Mouse (Mus musculus) yolk sac, embryonic 10.5 days (tissue): ENCODE results near the gene Inpp5b.
"Not testable (repeated sequence)": the region's sequence is repeated elsewhere in the genome, so short reads cannot be mapped to it uniquely, and the experiment has no call there.

Source experiments
- DNase-seq: peaks from one replicate; pipeline ENCODE4 v3.0.0-alpha.2; 2017; ENCODE audit warnings: low spot score

Inpp5b gene

DNA sequence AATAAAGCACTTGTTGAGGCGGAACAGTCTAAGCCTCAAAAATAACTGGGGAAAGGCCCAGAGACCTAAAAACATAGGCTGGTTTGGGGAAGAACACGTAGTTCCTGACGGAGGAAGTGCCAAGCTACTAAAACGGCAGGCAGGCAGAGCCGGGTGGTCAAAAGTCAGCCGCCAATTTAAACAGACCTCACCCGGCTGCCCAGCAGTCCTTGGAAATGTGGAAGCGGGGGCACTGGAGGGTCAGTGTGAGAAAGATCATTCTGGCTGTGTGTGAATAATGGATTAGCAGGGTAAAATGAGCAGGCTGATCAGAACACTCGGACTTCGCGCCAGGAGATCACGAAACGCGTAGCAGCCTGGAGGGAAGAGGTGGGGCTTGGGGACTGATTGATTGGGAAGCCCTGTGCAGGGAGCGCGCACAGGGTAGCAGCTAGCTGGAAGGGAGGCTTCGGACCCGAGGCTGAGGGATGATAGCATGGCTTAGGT is 31.6 kb upstream of the Inpp5b start:
- peak; percentile 67 for DNase-seq

DNA sequence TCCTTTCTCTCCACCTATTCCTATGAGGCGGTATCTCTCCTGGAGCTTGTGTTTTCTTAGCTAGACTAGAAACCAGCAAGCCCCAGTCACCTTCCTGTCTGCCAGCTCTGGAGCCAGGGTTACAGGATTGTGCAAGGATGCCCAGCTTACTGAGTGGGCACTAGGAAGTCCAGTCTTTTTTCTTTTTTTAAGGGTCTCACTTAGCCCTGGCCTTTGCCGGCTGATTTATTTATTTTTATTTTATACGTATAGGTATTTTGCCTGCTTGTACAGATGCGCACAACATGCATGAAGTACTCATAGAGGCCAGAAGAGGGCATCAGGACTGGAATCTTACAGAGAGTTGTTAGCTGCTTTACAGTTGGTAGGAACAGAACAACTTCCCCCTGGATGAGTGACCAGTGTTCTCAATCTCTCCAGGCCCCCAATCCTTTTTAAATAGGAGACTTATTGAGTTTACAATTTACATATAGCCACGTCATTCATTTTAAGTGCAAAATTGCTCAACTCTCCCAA is 30.8 kb upstream of the Inpp5b start:
- DNase-seq = peak; percentile 54

DNA sequence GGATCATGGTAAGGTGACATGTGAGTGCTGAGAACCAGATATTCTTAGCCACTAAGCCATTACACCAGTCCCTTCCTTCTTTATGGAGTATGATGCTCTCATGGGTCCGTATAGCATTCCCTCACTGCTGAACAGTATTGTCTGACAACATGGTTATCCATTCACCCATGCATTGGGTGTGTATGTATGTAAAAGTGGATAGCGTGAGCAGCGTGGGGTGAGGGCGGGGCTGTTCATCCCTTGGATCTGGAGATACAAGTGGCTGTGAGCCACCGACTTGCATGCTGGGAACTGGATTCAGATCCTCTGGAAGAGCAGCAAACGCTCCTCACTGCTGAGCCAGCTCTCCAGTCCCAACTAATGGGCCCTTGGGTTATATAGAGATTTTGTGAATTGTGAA is 29.0 kb upstream of the Inpp5b start:
- no peak for DNase-seq

DNA sequence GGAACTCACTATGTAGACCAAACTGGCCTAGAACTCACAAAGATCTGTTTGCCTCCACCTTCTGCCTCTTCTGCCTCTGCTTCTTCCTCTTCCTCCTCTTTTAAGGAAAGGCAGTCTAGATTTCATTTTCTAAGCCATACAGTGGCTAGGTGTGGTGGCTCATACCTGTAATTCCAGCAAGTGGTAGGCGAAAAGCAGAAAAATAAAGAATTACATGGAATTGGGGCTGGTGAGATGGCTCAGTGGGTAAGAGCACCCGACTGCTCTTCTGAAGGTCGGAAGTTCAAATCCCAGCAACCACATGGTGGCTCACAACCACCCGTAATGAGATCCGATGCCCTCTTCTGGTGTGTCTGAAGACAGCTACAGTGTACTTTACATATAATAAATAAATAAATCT is 27.8 kb upstream of the Inpp5b start:
- not testable (repeated sequence) for DNase-seq

DNA sequence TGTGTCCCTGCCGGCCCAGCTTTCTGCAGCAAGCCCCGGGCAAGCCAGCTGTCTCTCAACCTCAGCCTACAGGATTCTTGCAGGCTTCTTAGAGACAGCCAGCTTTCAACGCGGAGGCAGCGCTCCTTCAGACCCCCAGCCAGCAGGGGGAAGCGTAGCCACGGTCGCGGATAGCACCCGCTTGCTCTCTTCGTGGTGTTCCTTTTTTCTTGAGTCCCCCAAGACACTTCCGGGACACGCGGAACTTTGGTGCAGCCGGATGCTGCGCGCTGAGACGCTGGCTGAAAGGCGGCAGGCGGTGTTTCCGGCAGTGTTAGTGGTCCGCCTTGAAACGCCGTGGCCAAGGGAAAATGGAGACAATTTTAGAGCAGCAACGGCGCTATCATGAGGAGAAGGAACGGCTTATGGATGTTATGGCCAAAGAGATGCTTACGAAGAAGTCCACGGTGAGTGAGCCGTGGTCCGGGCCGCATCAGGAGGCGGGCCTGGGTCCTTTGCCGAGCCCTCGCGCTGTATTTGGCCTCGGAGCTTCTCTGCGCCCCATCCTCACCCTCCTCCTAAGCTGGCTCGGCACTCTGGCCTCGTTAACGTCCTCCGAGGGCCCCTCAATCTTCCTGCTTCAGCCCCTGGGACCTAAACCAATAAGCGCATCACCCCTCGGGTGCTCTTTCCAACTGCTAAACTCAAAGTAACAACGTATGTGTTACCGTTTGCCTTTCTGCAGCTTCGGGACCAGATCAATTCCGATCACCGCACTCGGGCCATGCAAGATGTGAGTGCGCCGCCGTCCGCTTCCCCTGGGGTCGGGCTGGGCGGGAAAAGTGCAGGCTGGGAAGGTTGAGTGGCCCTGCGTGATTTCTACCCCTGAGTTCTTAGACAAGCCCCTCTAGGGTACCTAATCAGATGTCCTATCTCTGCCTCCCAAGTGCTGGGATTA is 26.8 kb upstream of the Inpp5b start, which contains the start of gene Sf3a3:
Gene Sf3a3, plus strand, starts transcription at position 232 of the 937 bp plus-strand sequence.
- peak; percentile 93 for DNase-seq

DNA sequence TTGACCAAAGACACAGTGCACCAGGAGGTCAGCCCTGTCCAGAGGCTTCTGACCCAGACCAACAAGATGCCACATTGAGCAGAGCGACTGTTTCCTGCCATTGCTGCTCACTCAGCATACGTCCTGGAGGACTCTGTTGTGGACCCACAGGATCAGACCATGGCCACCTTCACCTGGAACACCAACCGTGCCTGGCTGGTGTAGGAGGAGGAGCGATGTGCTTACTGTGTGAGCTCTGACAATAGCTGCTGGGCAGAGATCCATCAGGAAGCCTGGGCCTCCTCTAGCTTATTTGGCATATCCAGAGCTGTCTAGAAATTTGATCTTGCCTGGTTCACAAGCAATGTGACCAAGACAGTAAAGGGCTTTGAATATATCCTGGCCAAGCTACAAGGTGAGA is 22.5 kb upstream of the Inpp5b start:
- DNase-seq = no peak

DNA sequence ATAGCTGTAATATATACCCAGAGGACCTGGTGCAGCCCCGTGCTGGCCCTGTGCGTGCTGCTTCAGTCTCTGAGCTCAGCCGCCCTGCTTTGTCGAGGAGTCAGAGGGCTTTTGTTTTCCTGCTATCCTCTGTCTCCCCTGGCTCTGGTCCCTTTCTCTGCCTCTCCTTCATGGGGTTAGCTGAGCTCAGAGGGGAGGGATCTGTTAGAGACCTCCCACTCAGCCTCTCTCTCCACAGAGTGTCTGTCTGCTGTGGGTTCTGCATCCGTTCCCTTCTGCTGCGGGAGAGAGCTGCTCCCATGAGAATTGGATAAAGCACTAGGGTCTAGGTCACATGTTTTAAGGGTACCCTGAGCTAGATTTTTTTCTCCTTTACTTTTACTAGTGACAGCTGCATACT is 15.5 kb upstream of the Inpp5b start:
- no peak for DNase-seq

DNA sequence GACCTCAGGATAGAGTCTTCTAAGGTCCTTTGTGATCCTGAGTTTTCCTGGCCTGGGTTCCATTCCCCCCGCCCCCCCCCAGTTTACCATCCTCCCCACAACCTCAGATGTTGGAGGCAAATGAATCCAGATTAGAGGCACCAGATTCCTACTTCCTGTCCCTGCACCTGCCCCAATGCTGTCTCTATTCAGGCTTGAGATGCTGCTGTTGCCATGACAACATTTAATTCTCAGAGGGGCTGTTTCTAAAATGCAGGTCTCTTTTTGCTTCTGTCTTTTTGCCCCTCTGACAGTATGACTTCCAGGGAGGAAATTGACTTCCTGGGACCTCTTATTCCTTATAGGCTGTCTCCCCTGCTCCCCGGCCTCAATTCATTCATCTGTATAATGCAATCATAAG is 4.7 kb upstream of the Inpp5b start:
- no peak for DNase-seq

DNA sequence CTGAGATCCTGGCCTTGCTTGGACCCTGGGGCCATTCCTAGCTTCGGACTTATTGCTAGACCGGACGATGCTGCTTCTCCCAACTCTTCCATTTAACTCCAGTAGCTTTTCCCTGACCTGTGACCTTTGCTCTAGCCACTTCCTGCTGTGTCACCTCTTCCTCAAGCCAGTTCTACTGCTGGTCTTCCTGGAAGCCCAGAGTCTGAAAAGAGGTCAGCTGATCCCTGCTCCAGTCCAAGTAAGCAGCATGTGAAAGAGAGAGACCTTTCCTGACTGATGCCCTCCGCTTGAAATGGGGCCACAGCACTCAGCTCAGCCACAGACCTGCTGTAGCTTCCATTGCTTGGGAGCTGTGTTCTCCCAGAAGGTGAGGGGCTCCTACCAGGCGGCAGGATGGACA is 4.2 kb upstream of the Inpp5b start:
- DNase-seq = peak; percentile 72

DNA sequence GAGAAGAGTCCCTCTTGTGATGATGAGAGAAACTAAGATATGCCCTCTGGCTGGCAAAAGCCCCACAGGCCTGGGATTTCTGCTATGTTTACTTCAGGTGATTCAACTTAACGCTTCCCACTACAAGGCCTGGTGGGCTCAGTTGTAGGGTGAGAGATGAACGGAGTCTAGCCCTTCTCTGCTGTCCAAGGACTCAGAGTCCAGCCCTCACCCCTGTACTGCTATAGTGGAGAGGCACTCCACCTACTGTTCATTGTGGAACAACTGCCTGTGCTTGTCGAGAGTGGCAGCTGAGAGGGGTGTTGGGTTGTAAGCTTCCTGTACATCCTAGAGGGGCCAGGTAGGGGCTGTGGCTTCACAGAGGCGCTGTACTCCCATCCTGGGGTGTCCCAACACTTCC is 3.6 kb upstream of the Inpp5b start:
- no peak for DNase-seq

DNA sequence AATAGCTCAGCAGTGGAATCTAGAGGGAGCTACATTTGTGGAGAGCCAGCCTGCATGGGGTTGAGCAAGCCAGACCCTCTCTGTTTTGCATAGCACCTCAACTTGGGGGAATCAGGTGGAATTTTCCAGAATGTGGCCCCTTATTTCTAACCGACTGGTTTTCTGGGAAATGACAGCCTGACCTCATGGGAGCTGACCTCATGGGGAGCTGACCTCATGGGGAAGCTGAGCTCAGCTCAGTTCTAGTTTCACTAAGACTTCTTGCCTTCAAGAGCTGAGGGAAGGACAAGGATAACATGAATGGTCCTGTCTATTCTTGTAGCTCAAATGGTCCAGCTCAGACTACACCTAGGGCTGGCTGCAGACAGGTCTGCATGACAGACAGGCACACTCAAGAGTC is 2.9 kb upstream of the Inpp5b start:
- no peak for DNase-seq

DNA sequence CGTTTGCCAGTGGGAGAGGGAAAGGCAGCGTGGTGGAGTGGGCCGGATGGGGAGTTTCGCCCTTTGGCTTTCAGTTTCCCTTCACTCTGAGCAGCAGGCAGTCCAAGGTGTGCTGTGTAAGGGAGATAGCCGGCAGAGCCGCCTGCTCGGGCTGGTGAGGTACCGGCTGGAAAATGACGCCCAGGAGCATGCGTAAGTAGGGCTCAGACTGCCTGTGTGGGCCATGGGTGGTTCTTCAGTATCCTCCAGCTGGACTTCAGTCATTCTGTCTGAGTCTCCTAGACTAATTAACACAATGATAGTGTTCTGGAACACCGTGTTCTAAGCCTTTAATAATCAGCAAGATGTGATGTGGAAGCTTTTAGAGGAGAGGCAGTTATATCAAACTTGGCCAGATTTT is 1.2 kb downstream of the Inpp5b start:
- no peak for DNase-seq

DNA sequence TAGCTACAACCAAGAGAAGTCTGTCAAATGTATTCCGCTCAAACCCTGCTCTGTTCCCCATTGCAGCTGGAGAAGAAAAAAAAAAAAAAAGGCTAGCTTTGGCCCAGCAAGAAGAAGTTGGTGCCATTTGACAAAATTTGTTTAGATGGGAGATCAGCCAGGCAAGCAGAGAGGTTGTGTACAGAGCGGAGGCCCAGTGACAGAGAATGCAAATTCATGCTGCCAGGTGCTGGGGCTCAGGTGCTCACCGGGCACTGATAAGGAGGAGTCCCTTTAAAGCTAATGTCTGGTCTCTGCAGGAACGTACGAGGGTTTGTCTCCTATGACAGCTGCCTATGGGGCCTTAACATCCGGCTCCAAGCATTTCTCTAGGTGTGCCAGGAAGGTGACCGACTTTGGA is 4.9 kb downstream of the Inpp5b start:
- no peak for DNase-seq

DNA sequence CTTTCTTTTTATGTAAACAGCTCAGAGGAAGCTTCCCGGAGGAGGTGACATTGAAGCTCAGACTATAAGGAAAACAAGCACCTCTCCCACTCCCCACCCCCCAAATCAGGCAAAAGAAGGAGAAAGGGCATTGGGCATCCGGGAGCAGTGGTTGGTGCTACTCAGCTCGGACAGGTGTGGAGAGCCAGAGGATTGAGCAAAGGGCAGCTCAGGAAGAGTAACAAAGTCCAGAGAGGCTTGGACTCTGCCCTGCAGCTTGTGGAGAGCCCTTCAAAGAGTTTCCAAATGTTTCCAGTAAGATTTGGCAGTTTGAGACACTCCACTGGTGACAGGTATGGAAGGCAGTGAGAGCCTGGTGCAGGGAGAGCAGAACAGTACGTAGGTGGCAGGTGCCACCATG is 6.2 kb downstream of the Inpp5b start:
- DNase-seq = peak; percentile 80

DNA sequence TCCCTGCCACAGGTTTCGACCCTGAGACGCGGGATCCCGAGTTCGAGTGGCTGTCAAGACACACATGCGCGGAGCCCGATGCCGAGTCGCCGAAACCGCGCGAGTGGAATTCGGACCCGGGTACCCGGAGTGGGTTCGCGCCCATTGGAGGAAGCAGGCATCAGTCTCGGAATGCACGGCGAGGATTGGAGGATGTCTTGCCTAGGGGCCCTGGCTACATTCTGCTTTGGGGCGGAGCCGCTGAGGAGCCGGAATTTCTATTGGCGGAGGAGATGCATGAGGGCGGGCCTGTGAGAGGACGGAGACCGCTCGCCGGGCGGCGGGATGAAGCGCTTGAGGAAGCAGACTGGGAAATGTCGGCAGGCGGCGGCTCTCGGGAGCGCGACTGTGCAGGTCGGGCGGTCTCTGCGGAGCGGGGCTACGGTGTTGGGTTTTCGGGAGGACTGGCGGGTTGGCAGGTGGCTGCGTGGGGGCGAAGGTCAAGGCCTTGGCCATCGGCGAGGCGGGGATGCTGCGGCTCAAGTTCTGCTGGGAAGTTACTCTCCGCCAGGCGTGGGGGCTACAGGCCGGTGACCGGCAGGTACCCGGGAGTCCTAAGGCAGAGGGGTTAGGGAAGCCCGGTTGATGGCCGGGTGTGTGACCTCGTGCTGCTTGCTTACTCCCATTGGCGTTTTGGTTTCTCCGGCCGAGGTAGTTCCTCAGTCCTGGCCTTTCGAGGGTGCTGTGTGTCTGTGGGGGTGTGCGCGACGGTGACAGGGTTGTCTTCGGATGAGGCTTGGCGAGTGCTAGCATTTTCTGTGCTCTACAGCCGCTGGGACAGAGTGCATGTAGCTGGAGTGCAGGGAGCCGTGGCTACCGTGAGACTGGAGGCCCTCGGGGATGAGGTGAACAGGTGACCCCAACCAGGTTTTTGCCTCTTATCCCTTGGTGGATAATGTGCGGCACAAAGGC is 9.9 kb downstream of the Inpp5b start:
- peak; percentile 98 for DNase-seq

DNA sequence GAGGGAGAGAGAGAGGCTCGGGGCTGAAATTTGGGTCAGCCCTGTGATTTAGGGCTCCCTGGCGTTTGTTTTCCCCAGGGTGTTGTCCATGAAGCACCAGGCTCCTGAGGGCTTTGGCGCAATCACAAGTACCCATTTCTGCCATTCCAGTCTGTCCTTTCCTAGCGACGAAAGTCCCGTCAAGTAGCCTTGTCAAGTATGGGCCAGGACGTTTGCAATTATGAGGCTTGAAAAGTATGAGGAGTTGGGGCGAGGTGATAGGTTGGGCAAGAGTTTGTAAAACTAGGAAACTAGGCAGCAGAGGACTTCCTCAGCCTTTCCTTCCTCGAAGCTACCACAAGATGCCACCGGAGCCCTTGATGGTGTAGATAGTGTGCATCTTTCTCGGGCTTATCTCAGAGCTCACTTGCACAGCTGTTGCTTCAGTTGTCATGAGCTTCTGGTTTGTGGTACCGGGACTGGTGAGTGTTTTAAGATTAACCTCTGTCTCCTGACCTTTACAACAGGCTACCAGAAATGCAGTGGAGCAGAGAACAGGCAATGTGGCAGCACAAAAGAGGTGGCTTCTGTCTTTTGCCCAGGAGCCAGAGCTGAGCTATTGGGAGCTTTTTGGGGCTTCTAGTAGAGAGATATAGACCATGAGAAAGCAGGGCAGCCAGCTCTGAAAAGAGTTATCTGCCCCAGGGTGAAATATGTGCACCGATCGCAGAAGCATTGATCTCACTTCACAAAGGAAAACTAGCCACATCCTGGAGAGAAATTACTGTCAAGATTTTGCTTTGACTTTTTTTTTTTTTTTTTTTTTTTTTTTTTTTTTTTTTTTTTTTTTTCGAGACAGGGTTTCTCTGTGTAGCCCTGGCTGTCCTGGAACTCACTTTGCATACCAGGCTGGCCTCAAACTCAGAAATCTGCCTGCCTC is 10.9 kb downstream of the Inpp5b start:
- DNase-seq = peak; percentile 26

DNA sequence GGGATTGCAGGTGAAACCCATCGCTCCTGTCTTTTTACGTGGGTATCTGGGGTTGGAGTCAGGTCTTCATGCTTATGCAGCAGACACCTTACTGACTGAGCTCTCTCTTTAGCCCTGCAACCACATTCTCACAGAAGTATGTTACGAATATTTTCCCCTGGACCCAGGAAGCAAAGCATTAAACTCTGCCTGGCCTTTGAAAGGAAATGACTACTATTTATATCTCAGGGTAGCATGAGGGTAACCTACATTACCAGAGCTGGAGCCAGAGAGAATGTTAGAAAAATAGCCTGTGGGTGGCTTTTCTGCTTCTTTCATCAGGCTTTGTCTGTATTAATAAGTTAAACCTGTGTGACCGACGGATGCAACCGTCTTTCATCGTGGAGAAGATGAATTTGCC is 13.9 kb downstream of the Inpp5b start:
- DNase-seq = no peak

DNA sequence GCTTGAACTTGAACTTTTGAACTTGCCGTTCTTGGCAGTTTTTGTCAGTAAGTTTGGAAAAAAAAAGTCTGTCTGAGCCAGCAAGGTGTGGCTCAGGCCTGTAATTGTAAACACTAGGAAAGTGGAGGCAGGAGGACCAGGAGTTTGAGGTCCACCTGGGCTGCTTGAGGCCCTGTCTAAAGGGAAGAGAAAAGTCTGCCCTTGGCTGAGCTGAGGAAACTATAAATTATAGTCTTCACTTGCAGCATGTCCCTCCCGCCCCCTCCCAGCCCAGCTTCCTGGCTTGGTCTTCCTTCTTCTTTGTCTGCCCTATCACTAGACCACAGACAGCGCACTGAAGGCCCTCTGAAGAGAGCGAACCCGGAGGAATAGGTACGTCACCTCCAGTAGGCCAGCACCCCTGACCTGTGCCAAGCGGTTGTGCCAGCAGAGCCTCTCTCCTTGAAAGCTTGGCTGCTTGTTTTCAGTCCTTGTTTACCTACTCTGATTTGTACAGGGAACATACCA is 17.7 kb downstream of the Inpp5b start:
- DNase-seq = peak; percentile 20

DNA sequence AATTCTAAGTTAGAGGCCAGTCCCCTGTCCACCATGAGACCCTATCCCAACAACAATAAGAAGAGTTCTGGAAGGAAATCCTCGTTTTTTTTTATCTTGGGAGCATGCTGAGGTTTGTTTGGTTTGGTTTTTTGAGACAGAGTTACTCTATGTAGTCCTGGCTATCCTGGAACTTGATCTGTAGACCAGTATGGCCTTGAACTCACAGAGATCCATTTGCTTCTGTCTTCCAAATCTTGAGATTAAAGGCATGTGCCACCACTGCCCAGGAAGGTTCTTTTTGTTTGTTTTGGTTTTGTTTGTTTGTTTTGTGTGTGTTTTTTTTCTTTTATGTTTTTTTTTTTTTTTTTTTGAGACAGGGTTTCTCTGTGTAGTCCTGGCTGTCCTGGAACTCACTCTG is 19.6 kb downstream of the Inpp5b start:
- DNase-seq = no peak

DNA sequence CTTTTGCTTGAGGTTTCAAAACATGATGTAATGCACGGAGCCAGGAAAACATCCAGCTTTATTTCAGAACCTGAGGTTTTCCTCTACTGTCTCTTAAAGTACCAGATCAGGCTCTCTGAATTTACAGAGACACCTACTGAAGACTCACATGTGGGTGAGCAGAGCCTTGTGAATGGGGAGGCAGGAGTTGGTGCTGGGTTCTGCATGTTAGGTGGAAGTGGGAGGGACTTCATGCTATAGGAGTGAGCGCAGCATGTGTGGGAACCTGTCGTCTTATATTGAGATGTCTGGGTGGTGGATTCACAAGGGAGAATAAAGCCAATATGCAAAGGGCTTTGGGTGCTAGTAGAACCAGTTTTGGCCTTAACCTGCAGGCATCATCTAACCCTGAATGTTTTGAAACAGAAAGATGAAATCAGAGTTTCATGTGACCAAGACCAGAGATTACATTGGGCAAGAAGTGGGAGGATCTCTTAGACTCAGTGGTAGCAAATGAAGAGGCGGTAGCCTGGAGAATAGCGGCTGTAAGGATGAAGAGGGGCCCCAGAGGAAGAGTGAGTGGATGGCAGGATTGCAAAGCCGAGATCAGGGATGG is 21.3 kb downstream of the Inpp5b start:
- DNase-seq = no peak
